Mouse (Mus musculus): ENCODE results near the gene Ckap2l. TPM values are rescaled to one million over a fixed set of nuclear protein-coding genes. Genes with fewer than 3 reads are reported as not detected.

The Ckap2l gene
- polyA plus RNA-seq, 1 experiment from 2014 or later = 13.2 TPM

GRCm38 (mm10) chr2:129225251-129225819, 71.7 kb downstream of the Ckap2l start:
- no peak for TF ChIP-seq CTCF (IDR thresholded peaks at IDR 0.05; ENCODE audit: low read depth)
- no peak for TF ChIP-seq EP300 (IDR thresholded peaks at IDR 0.05; ENCODE audit: low read depth)
- peak overlapping the region; percentile 14 for H3K4me3 ChIP-seq (ENCODE audit: low read depth, low read length)
- peak overlapping the region; percentile 94 for H3K27ac ChIP-seq (ENCODE audit: low read depth)
- DNase-seq (no peak), ATAC-seq (no peak)
- H3K4me1 ChIP-seq (ENCODE audit: insufficient read depth) = peaks cover 32% of the 10 kb centered on the region
- H3K36me3 ChIP-seq (replicated peaks; ENCODE audit: insufficient read depth, low read length) = no peaks in the 10 kb centered on the region
- H3K4me2 ChIP-seq (ENCODE audit: low read depth, low read length) = peak overlapping the region; percentile 51
- 0 out of 2 replicates have a peak overlapping the region, but pooled peaks have one; percentile 52 for H3K9ac ChIP-seq (replicated peaks)
- 74% methylated on average over 17 of the region's 17 CpGs for WGBS (ENCODE audit: insufficient replicate concordance)
- no peaks in the 10 kb centered on the region for H3K9me3 ChIP-seq (ENCODE audit: low read length)
- H3K27me3 ChIP-seq (ENCODE audit: insufficient read depth, low read length) = no peaks in the 10 kb centered on the region

DNA sequence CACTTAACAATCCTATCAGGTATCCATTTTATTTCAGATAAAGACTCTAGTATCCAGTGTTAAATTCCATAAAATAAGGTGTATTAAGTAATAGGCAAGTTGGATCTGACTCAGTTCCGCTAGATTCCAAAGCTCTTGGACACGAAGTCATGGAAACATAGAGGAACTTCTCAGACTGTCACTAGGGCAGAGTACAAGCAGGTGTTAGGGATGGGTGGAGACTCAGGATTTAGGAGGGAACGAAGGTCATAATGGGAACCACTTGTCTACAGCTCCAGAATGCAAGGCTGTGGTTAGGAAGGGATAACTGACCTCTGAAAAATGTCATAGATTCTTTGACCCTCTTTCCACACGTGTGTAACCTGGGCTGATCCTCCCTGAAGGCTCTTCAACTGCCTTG, 72.8 kb downstream of the Ckap2l start:
- DNase-seq (no peak), ATAC-seq (no peak)
- Histone ChIP-seq H3K4me2 (ENCODE audit: low read depth, low read length) (no peak overlapping the region), H3K27ac (ENCODE audit: low read depth) (no peak overlapping the region), H3K4me1 (ENCODE audit: insufficient read depth) (peaks cover 29% of the 10 kb centered on the region), H3K9ac (replicated peaks) (no peak overlapping the region), H3K4me3 (ENCODE audit: low read depth, low read length) (no peak overlapping the region), H3K27me3 (ENCODE audit: insufficient read depth, low read length) (no peaks in the 10 kb centered on the region), H3K9me3 (ENCODE audit: low read length) (no peaks in the 10 kb centered on the region), H3K36me3 (replicated peaks; ENCODE audit: insufficient read depth, low read length) (no peaks in the 10 kb centered on the region)
- 77% methylated on average over 4 of the region's 4 CpGs for WGBS (ENCODE audit: insufficient replicate concordance)
- TF ChIP-seq CTCF (IDR thresholded peaks at IDR 0.05; ENCODE audit: low read depth) = no peak
- no peak for TF ChIP-seq EP300 (IDR thresholded peaks at IDR 0.05; ENCODE audit: low read depth)

DNA sequence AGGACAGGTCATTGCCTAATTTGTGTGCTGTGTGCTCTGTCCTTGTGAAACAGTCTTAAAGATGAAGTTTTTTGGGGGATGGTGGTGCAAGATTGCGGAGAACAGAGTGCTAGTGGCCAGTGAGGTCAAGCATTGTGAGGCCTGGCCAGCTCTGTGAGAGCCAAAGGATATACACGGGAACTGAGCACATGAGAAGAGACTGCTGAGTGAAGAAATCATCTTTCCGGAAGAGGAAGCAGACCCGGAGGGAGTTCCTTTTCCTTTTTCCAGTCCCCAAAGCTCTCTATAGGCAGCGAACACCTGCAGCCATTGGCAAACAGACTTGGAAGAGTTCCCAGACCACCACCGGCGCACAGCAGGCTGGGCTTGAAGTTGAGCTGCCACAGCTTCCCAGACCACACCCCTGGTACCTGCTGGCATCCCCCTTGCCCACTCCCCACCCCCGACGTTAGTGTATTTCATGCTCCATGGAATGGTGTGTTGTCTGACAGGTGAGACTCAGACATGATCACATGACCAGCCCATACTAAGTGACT, 75.8 kb downstream of the Ckap2l start:
- Histone ChIP-seq H3K27ac (ENCODE audit: low read depth) (no peak overlapping the region), H3K4me2 (ENCODE audit: low read depth, low read length) (no peak overlapping the region), H3K4me3 (ENCODE audit: low read depth, low read length) (no peak overlapping the region), H3K4me1 (ENCODE audit: insufficient read depth) (peaks cover 16% of the 10 kb centered on the region), H3K9ac (replicated peaks) (no peak overlapping the region), H3K27me3 (ENCODE audit: insufficient read depth, low read length) (no peaks in the 10 kb centered on the region), H3K9me3 (ENCODE audit: low read length) (no peaks in the 10 kb centered on the region), H3K36me3 (replicated peaks; ENCODE audit: insufficient read depth, low read length) (no peaks in the 10 kb centered on the region)
- 57% methylated on average over 9 of the region's 9 CpGs for WGBS (ENCODE audit: insufficient replicate concordance)
- TF ChIP-seq EP300 (IDR thresholded peaks at IDR 0.05; ENCODE audit: low read depth) = no peak
- TF ChIP-seq CTCF (IDR thresholded peaks at IDR 0.05; ENCODE audit: low read depth) = no peak
- ATAC-seq (no peak), DNase-seq (no peak)

- no peak for TF ChIP-seq EP300 (IDR thresholded peaks at IDR 0.05; ENCODE audit: low read depth)
- TF ChIP-seq CTCF (IDR thresholded peaks at IDR 0.05; ENCODE audit: low read depth) = no peak
- no peak overlapping the region for H3K4me3 ChIP-seq (ENCODE audit: low read depth, low read length)
- H3K27ac ChIP-seq (ENCODE audit: low read depth) = no peak overlapping the region
- H3K27me3 ChIP-seq (ENCODE audit: insufficient read depth, low read length) = no peaks in the 10 kb centered on the region
- H3K4me2 ChIP-seq (ENCODE audit: low read depth, low read length) = no peak overlapping the region
- H3K36me3 ChIP-seq (replicated peaks; ENCODE audit: insufficient read depth, low read length) = no peaks in the 10 kb centered on the region
- no peak for ATAC-seq
- no peak for DNase-seq
- no peak overlapping the region for H3K9ac ChIP-seq (replicated peaks)
- H3K4me1 ChIP-seq (ENCODE audit: insufficient read depth) = peaks cover 9% of the 10 kb centered on the region
- H3K9me3 ChIP-seq (ENCODE audit: low read length) = no peaks in the 10 kb centered on the region
- WGBS (ENCODE audit: insufficient replicate concordance) = 83% methylated on average over 4 of the region's 4 CpGs
These were observed 78.4 kb downstream of the Ckap2l start for GRCm38 (mm10) chr2:129218537-129219105.

Other genes with a start within 250 kb of the Ckap2l start
- gene Vinac1, start 249.0 kb downstream of the Ckap2l start, polyA plus RNA-seq (2015; fragmentation: Nextera tagmentation; extraction: Ambion mirVana) = not detected in 2 replicates
- 1.2 and 1.9 TPM in 2 replicates for gene Ttl, start 231.3 kb downstream of the Ckap2l start, polyA plus RNA-seq (2015; fragmentation: Nextera tagmentation; extraction: Ambion mirVana)
- gene Polr1b, start 196.2 kb downstream of the Ckap2l start, polyA plus RNA-seq (2015; fragmentation: Nextera tagmentation; extraction: Ambion mirVana) = 6.5 and 7.1 TPM in 2 replicates
- gene Chchd5, start 167.5 kb downstream of the Ckap2l start, polyA plus RNA-seq (2015; fragmentation: Nextera tagmentation; extraction: Ambion mirVana) = 12.8 and 13.0 TPM in 2 replicates
- 20.2 and 24.9 TPM in 2 replicates for gene Slc20a1, start 98.4 kb downstream of the Ckap2l start, polyA plus RNA-seq (2015; fragmentation: Nextera tagmentation; extraction: Ambion mirVana)
- gene Il1a, start 12.8 kb upstream of the Ckap2l start, polyA plus RNA-seq (2015; fragmentation: Nextera tagmentation; extraction: Ambion mirVana) = 4.8 and 6.3 TPM in 2 replicates
- gene Il1b, start 73.9 kb upstream of the Ckap2l start, polyA plus RNA-seq (2015; fragmentation: Nextera tagmentation; extraction: Ambion mirVana) = 1.3 TPM in 2 replicates
- gene F830045P16Rik, start 239.4 kb upstream of the Ckap2l start, polyA plus RNA-seq (2015; fragmentation: Nextera tagmentation; extraction: Ambion mirVana) = not detected in 2 replicates

All from liver, postnatal 0 days (tissue).